Mouse (Mus musculus) ES-E14 (cell line): Measurements from ENCODE around the gene Shank3.

ENCODE experiments used
- CHD2 ChIP-seq: IDR thresholded peaks from 2 replicates; pipeline ENCODE4 v1.6.1; 2014; ENCODE audit warnings: mild to moderate bottlenecking, low read depth, low read length, inconsistent platforms
- ZNF384 ChIP-seq: IDR thresholded peaks from 2 replicates; pipeline ENCODE4 v1.6.1; 2012; ENCODE audit warnings: low read depth, low read length, inconsistent platforms

GRCm38 (mm10) chr15:89607480-89607879 lies 108.1 kb downstream of the Shank3 start:
- TF ChIP-seq CHD2 (no peak), ZNF384 (no peak)
